Mouse (Mus musculus) adrenal gland, adult 18-20 months (tissue): ENCODE measurements around the gene Pou2f1. TPM values are rescaled to one million over a fixed set of nuclear protein-coding genes. Genes with fewer than 3 reads are reported as not detected.
A peak's percentile ranks its signal among the peaks of the same experiment; 100 is the strongest.

Source experiments
- DNase-seq, 2 experiments: peaks; one replicate each; pipeline ENCODE4 v3.0.0; 2021 to 2022; ENCODE audit warnings: low spot score in 2 of 2
- long read RNA-seq, 2 experiments: library from polyadenylated mRNA; stranded (forward); transcript quantifications; one replicate each; pipeline ENCODE4 v2.0.0; 2021
- total RNA-seq, 2 experiments: library from RNA; stranded (reverse); gene quantifications; 1 replicate in 1 of 2; 2 replicates in 1 of 2; pipeline ENCODE4 v1.2.3; 2021

Gene Pou2f1
- 1 to 10 TPM; 8.2 to 8.4 TPM for total RNA-seq
- long read RNA-seq, experiment 1, result 0 reads
- long read RNA-seq, experiment 2, partial matches to known transcripts, result 1 of 2 reads
- long read RNA-seq, experiment 2, other reads (novel, unspliced or antisense), result 0 of 2 reads

DNA sequence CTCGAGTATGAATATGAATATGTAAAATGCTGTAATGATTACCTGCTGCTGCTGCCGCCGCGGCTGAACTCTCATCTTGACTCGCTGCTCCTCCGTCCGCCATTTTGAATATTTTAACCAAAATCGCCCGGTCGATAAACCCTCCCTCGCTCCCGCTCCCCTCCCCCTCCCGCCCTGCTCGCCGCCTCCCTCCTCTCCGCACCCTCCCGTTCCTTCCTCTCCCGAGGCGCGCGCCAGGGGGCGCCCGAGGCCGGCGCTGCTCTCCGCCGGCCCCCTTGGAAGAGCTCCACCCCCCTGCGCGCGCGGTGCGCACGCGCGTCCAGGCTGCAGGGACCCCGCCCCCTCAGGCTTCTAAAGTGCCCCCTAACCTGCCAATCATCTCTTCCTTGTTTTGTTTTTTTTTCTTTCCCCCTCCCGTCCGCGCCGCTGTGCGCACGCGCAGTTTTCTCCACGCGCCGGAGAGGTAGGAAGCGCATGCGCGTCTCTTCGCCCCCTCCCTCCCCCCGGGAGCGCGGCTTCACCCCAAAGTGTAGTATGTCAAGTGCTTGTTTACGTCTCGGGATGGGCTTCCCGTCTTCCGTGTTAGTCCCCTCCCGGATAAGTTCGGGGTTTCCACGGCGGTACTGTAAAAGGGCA is at the start of gene Pou2f1:
Pou2f1 (minus strand) TSS at position 159 of the 636 bp plus-strand sequence.
- DNase-seq, result peak; percentile 95 to 97

DNA sequence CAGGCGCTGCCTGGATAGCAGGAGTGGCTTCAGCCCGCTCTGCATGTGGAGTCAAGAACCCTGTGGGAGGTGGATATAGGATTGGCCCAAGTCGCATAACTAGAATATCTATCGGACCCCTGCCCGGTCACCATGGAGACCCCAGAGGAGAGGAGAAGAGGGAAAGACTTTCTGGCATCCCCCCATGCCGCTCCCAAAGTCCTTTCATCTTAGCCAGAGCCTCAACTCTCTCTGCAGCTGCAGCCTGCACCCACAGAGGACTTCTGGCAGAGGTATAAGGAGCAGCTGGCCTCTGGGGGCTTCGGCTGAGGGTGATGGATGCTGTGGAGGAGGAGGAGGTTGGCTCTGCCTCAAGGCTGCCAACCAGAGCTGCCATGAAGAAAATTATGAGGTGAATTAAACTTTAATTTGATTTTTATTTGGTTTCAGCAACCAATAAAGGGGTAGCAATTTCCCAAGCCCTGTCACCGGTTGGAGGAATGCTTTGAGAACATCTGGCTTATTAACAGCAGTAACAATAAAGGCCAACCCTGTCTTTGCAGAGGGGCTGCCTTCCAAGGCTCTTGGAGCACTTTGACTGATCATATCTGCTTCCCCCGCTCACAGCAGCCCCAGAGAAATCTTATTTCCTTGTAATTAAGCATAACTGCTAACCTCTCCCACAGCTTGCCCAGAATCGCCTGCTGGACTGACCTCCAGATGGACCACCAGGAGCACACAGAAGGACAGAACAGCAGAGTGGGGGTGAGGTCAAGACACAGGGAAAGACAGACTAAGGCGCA is 46.8 kb upstream of the Pou2f1 start:
- DNase-seq, result no peak

DNA sequence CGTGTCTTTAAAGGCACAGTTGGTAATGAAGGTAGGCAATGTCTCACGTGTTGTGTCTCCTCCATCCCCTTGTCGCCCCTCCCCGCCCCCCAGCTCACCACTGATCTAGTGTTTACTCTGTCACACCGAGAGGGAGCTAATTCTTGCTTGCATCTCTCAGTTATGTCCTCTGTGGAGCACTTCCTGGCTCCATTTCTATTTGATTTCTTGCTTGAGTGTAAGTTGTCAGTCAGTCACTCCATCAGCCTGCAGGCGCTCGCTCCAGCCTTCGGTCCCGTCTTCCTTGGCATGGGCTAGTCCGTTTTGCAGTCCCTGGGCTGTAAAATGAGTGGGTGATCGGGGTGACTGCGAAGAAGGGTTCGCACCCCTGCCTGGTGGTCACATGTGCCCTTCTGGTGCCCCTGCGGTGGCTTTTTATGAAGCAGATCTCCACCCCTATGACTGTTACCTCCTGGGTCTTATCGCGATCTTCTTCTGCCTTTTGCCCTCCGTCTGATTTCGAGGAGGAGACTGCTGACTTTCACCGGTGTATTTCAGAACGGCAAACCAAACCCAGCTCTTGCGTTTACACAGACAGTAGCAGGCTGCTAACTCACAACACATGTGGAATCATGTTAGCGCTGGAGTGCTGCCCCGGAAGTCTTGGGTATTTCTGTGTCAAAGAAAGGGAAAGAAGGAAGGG is 45.9 kb upstream of the Pou2f1 start:
- peak in 1 of 2 experiments; percentile 7 for DNase-seq

DNA sequence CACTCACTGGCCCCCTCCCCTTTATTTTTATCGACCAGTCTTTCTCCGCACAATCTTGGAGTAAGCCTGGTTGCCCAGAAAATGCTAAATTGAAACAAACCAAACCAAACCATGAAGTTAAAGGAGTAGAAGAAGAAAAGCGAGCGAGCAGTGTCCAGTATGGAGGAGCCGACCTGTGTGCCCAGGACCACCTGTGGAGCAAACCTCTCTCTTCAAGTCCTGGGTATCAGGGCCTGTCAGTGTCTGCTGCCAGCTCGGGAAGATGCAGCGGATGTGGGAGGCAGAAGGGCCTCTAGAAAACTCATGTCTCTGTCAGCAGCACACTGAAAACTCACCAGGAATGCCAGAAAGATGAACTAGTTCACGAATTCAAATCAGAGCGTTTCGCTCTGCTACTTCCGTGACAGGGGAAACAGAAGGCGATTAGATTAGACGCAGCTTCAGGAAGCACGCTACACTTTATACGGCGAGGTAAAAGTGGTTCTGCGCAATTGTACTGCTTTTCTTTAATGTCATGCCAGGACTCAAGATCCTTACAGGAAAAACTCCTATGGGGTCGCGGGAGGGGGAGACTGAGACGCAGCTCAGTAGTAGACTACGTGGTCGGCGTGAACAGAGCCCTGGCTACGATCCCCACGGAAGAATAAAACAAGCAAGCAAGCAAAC is 45.2 kb upstream of the Pou2f1 start:
- no peak for DNase-seq

DNA sequence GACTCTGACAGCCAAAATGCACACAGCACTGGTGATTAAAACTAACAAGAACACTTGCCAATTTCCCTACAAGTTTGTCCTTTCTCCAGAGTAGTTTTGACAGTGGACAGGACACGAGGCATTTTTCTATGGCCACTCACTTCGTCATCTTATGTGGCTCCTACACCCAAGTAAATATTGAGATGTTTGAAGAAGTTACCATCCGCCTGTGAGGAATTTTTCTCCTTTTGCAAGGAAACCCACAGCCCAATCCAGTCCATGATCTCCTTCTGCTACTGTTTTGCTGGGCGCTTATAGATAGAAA is 43.4 kb upstream of the Pou2f1 start:
- DNase-seq, result no peak

DNA sequence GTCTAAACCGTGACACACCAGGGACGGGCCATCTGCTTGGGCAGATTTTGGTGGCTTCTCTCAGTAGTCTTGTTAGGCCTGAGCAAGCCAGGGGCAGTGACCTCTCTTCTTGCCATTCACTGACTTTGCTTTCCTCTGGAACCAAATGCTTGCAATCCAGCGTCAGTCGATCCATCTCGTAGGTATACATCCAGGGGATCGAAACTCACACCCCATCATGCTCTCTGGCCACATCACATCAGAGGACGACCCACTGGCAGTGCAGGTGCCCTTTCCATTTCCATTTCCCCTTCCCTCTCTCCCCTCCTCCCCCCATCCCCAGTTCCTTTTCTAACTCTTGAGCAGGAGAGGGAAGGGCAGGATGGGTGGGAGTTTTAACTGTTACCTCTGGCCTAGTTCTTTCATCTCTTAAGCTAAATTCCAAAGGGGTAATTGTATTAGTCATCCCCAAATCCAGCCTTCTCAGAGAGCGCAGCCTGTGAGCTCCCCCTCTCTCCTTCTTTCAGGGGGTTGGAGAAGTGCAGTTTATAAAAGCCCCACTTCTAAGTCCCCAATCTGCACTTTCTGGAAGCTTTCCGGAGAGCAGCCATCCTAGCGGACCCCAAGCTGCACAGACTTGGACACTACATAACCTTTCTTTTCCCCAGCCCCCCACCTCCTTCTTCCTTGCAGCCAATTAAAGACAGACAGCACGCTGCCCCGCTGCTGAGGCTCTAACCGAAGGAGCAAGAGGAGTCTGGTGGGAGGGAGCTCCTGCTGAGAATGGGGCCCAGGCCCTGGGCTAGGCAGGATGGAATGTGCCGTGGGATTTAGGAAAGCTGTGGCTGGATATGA is 42.8 kb upstream of the Pou2f1 start:
- DNase-seq, result no peak

DNA sequence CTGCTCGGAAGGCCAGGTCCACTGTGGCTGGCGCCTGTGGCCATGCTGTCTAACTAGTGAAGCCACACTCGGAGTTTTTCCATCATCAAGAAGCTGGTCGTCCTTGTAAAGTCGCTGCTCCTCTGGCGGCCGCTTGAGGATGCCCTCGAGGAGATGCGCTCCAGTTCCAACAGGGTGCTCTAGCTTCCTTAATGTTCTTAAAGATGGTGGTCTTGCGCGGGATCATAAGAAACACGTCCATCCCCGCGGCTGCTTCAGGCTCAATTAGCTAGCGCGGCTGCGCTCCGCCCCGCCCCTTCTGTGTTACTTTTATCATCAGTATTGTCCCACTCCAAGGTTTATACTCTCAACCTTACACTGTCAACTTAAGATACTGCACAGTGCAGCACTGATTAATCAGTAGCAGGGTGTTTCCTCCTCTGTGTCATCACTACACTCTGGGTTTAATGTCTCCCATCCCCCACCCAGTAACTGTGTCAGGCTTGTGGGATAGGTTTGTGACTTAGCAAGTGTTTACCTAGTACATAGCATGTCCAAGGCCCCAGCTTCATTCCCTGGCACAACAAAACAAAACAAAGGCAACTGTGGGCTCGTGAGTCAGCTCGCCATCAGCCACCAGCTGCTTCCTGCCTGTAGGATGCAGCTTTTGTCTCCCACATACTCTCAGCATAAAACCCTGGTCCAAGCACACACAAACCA is 41.1 kb upstream of the Pou2f1 start:
- no peak for DNase-seq

DNA sequence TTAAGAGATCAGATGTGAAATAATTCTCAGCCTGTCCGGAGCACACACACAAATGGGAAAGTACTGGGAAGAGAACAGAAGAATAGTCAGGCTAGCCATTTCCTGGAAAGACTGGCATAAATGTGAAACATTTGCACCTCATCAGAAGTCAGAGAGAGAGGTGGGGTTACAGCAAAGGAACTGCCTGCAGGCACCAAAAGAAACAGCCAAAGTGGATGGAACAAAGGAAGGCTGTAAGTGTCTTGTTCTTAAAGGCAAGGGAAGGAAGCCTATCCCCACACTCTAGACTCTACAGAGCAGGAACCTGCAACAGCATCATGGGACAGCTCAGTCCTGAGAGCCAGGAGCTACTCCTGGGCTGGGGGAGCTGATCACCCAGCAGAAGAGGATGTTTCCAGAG is 39.0 kb upstream of the Pou2f1 start:
- DNase-seq, result no peak

DNA sequence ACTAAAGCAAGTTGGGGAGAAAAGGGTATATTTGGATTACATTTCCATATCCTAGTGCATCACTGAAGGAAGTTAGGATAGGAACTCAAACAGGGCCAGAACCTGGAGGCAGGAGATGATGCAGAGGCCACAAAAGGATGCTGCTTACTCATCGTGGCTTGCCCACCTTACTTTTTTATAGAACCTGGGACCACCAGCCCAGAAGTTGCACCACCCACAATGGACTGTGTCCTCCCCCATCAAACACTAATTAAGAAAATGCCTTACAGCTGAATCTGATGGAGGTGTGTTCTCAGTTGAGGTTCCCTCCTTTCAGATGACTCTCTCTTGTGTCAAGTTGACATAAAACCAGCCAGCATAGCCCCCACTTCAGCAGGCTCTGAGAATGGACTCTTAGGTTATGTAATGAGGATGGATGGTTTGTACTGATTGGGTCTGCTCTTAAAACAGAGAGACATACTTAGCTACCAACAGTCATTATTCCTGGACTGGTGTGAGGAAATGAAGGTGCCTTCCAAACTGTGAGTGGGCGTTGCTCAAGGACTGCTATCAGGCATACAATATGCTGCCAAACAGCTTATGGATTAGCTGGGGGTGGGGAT is 36.4 kb upstream of the Pou2f1 start:
- DNase-seq, result no peak

DNA sequence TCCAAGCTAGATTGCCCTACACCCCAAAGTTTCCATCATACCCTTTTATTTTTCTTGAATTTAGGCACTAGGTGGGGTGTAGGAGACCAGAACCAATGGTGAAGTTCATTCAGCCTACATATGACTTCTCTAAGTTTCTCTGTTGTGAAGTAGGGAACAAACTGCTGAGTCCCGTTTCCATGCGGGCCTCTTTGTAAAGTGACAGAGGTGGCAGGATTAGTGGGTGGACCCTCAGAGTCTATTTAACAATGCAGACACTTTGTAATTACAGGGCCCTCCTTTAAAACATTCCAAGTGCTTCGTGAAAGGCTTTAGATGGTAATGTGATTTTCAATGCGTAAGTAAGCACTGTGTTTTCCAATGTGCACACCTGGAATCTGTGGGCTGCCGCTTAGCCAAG is 32.6 kb upstream of the Pou2f1 start:
- no peak for DNase-seq

DNA sequence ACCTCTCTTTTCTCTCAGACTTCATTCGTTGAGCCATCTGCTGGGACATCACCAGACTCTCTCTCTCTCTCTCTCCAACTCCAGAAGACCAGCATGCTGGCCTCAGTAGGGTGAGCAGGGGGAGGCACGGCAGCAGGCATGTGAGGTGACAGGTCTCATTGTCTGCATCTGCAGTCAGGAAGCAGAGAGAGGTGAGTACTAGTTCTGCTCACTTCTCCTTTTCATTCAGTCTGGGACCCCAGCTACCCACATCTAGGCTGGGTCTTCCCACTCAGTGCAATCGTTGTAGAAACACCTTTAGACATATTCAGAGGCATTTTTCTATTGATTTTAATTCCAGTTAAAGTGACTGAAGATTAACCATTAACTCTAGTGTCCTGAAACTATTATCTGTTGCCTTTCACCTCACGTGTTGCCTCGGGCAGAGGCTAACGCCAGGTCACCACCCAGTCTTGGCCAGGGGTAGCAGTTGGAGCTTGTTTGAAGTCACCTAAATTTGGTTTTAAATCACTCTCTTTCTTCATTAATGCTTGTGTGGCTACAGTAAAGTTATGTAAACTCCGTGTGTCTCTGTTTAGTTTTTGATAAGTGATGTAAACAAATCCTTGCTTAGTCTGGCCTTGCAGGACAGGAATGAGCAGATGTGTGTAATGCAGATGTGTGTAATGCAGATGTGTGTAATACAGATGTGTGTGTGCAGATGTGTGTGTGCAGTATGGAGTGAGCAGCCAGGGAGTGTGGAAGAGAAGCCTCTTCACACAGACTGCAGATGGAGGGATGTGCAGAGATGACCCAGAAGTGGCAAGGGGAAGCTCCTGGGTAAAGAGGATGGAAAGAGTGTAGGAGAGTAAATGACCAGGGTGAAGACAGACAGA is 29.4 kb upstream of the Pou2f1 start:
- no peak for DNase-seq

DNA sequence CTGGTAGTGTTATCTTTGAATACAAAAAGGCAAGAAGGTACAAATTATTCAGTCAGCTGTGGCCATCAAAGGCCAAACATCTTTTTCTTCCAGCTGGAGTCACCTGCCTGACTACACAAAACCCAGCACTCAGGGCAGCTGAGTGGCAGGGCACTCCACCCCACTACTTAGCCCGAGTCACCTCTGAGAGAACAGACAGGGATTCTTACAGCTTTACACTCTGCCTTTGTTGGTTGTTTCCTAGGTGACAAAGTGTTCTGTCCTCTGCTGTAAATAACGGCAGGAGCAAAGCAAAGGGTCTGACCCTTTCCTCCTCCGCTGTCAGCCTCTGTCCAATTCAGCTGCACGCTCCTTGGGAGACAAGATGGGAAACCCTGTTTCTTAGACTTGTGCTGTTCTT is 21.5 kb upstream of the Pou2f1 start:
- no peak for DNase-seq

DNA sequence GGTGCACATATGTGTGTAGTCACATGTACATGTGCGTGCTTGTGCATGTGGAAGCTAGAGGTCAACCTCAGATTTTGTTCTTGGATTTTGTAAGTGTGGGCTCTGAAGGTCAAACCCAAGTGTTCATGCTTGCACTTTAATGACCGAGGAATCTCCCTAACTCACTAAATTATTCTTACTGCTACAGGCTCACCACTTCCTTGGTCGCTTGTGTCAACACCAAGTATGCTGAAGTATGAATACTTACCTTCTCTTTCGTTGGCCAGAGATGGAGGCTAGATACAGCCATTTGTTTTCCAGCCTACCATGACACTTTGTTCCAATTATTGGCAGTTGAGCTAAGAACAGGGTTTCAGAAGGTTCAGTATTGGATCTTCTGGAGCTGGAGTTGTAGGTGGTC is 14.7 kb upstream of the Pou2f1 start:
- no peak for DNase-seq

DNA sequence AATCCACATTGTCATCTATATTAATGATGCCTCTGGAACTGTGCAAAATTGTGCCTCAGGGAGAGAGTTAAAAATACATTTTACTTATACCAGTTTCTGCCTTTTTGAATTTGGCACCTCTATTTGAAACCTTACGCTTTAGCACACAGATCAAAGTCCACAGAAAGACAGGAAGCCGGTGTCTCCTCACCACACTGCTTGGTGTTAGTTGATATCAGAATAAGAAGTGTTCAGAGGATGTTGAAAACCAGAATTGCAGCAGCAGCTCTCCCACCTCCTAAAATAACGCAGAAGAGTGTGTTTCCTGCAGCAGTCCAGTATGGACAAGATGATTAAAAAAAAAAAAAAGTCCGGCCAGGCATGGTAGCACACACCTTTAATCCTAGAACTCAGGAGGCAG is 13.8 kb upstream of the Pou2f1 start:
- no peak for DNase-seq

DNA sequence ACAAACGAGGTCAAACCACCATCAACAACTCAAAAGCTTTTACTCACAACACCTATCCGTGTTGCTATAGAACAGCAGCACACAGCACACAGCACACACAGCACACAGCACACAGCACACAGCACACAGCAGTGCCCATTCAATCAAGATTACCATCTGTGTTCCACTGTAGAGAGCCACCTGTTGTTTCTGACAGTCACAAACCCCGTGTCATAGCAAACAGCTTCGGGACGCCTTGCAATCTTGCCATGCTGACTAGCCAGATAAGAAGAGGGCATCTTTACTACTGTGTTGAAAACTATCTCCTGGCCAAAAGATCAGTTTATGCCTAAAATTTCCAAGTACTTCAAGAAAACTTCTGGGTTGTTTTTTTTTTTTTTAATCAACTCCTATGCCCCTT is 12.1 kb upstream of the Pou2f1 start:
- no peak for DNase-seq

DNA sequence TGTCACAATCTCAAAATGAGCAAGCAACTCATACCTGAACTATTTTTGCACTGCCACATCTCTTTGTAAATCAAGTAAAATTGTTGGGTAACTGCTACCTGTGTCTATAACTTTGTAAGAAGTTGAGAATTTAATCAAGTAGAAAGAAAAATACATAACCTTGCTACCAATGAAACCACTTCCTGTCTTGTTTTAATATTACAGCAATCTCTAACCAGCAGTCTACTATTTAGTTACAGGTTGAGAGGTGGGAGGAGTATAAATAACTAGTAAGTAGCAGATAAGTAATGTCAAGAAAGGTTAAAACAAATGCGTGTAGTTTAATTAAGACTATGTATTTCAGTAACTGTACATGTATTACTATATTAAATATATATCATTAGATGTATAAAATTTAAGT is 7.6 kb upstream of the Pou2f1 start:
- DNase-seq, result no peak

DNA sequence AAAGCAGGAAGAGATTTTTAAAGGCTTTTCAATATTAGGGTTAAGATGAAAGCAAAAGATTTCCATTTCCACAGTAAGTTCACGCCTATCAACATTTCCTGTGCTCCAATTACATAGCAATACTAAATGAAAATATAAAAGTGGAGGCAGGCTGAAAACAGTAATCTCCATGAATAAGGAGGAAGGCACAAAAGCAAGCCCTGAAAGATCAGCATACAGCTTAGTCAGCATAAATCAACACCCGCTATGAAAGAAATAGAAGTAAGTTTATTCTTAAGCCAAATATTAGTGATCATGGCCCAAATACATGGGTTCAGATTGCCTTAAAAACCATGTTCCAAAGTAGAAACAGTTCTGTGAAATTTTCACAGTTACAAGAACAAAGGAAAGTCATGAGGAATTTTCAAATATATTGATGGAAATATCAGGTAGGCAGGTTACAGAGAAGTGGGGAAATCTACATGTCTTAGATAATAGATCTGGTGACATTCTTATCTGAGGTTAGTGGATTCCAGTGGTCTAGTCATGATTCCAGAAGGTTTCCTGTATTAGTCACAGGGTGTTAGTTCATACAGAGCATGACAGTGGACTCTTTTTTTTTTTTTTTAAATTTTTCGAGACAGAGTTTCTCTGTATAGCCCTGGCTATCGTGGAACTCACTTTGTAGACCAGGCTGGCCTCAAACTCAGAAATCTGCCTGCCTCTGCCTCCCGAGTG is 6.3 kb upstream of the Pou2f1 start:
- no peak for DNase-seq

DNA sequence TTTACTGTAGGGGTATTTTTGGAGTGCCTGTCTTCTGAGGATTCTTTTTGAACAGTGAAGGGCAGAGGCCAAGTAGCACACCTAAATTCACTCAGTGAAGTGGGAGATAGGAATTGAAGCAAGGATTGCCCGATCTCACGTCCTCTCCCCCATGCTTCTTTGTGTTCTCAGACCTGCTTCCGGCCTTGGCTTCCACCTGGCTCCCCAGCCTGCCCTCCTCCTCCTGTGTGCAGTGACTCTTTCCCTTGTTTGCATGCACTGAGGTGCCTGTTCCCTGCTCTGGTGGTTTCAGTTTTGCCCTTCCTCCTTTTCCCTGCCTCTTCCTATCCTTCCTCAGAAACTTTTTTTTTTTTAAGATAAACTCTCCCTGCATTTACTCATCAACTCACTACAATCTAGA is 4.5 kb upstream of the Pou2f1 start:
- no peak for DNase-seq
